Mouse (Mus musculus): ENCODE data around the gene Epm2aip1. TPM values are rescaled to one million over a fixed set of nuclear protein-coding genes. Genes with fewer than 3 reads are reported as not detected.
A peak's percentile ranks its signal among the peaks of the same experiment; 100 is the strongest.

Gene Epm2aip1
- polyA plus RNA-seq, 1 experiment from 2014 or later = 25.1 TPM

GRCm38 (mm10) chr9:111313793-111314192, 42.1 kb downstream of the Epm2aip1 start:
- no peak overlapping the region for H3K27ac ChIP-seq
- H3K9me3 ChIP-seq = 0 out of 2 replicates have a peak, but pooled peaks cover 13% of the 10 kb centered on the region
- no peak for DNase-seq (ENCODE audit: low spot score)
- H3K4me3 ChIP-seq = no peak overlapping the region
- H3K4me1 ChIP-seq (replicated peaks) = peaks cover 18% of the 10 kb centered on the region
- H3K36me3 ChIP-seq = no peaks in the 10 kb centered on the region
- H3K27me3 ChIP-seq (ENCODE audit: insufficient read depth, poor library complexity, severe bottlenecking) = peaks cover 63% of the 10 kb centered on the region
- 24% methylated on average over 5 of the region's 5 CpGs for WGBS

- H3K27ac ChIP-seq = no peak overlapping the region
- peaks cover 59% of the 10 kb centered on the region for H3K27me3 ChIP-seq (ENCODE audit: insufficient read depth, poor library complexity, severe bottlenecking)
- H3K4me1 ChIP-seq (replicated peaks) = peaks cover 18% of the 10 kb centered on the region
- 36% methylated on average over 5 of the region's 5 CpGs for WGBS
- 0 out of 2 replicates have a peak, but pooled peaks cover 13% of the 10 kb centered on the region for H3K9me3 ChIP-seq
- H3K36me3 ChIP-seq = no peaks in the 10 kb centered on the region
- H3K4me3 ChIP-seq = no peak overlapping the region
- peak; percentile 47 for DNase-seq (ENCODE audit: low spot score)
Observed at GRCm38 (mm10) chr9:111314219-111314618, 42.5 kb downstream of the Epm2aip1 start.

- H3K4me1 ChIP-seq (replicated peaks) = no peaks in the 10 kb centered on the region
- H3K9me3 ChIP-seq = no peaks in the 10 kb centered on the region
- no peak for DNase-seq (ENCODE audit: low spot score)
- no peaks in the 10 kb centered on the region for H3K27me3 ChIP-seq (ENCODE audit: insufficient read depth, poor library complexity, severe bottlenecking)
- WGBS = 85% methylated on average over 4 of the region's 4 CpGs
- no peak overlapping the region for H3K27ac ChIP-seq
- no peak overlapping the region for H3K4me3 ChIP-seq
- no peaks in the 10 kb centered on the region for H3K36me3 ChIP-seq
Observed at GRCm38 (mm10) chr9:111320912-111321311, 49.2 kb downstream of the Epm2aip1 start.

GRCm38 (mm10) chr9:111324881-111325280, 53.2 kb downstream of the Epm2aip1 start:
- Histone ChIP-seq H3K27ac (no peak overlapping the region), H3K36me3 (no peaks in the 10 kb centered on the region), H3K9me3 (no peaks in the 10 kb centered on the region), H3K27me3 (ENCODE audit: insufficient read depth, poor library complexity, severe bottlenecking) (no peaks in the 10 kb centered on the region), H3K4me3 (no peak overlapping the region), H3K4me1 (replicated peaks) (no peaks in the 10 kb centered on the region)
- DNase-seq (ENCODE audit: low spot score) = no peak
- WGBS = 90% methylated on average over 2 of the region's 2 CpGs

Other genes starting within 250 kb of the Epm2aip1 start
- gene Ccrl2, start 214.4 kb upstream of the Epm2aip1 start, polyA plus RNA-seq (2016; fragmentation: Nextera tagmentation; extraction: Ambion mirVana) = 0.70 and 0.76 TPM in 2 replicates
- 40.0 and 41.5 TPM in 2 replicates for gene Lrrfip2, start 154.3 kb upstream of the Epm2aip1 start, polyA plus RNA-seq (2016; fragmentation: Nextera tagmentation; extraction: Ambion mirVana)
- gene Mlh1, start 138 bp upstream of the Epm2aip1 start, polyA plus RNA-seq (2016; fragmentation: Nextera tagmentation; extraction: Ambion mirVana) = 41.0 and 49.0 TPM in 2 replicates
- gene Trank1, start 39.8 kb downstream of the Epm2aip1 start, polyA plus RNA-seq (2016; fragmentation: Nextera tagmentation; extraction: Ambion mirVana) = 0.05 and 0.20 TPM in 2 replicates
- 0.30 and 0.35 TPM in 2 replicates for gene Dclk3, start 167.2 kb downstream of the Epm2aip1 start, polyA plus RNA-seq (2016; fragmentation: Nextera tagmentation; extraction: Ambion mirVana)

Measured in hindbrain, embryonic 10.5 days (tissue).